In genomic region chr5:129782211-129782610, GRCm38 (mm10) we compare ENCODE assay signal across 11 mouse cellular contexts. TPM values are rescaled to one million over a fixed set of nuclear protein-coding genes. Genes with fewer than 3 reads are reported as not detected.
A peak's percentile ranks its signal among the peaks of the same experiment; 100 is the strongest.
DNase-seq lines count a peak whose midpoint lies in the region; ATAC-seq and TF ChIP-seq lines count a peak whose summit lies in the region.
"Had no signal": no experiment of that assay in that cellular context is flagged by ENCODE, and none has a peak within 500 bp of the region (broad histone marks: within the 10 kb centered on the region; RNA-seq: fewer than 3 reads in every experiment).

No protein-coding gene starts in this region.

- peaks cover 8% of the 10 kb centered on the region; the same call in 1 of the 2 replicates for H3K4me1 ChIP-seq in forebrain, postnatal 0 days (ENCODE audit: insufficient read depth)
- peaks cover 12% of the 10 kb centered on the region for H3K4me1 ChIP-seq in forebrain, embryonic 16.5 days (replicated peaks; ENCODE audit: control insufficient read depth, insufficient read depth, low read length)
- H3K4me1 ChIP-seq in liver, postnatal 0 days (ENCODE audit: insufficient read depth), result peaks cover 10% of the 10 kb centered on the region
- H3K4me1 ChIP-seq in liver, embryonic 11.5 days (replicated peaks; ENCODE audit: control insufficient read depth, insufficient read depth, low read length), result peaks cover 7% of the 10 kb centered on the region; the same call in 1 of the 2 replicates

- H3K9me3 ChIP-seq in forebrain, postnatal 0 days (ENCODE audit: low read length), result no peaks in the 10 kb centered on the region
- no peaks in the 10 kb centered on the region for H3K9me3 ChIP-seq in forebrain, embryonic 16.5 days (ENCODE audit: control insufficient read depth, low read length)
- H3K9me3 ChIP-seq in liver, postnatal 0 days (ENCODE audit: low read length), result no peaks in the 10 kb centered on the region
- H3K9me3 ChIP-seq in liver, embryonic 11.5 days (ENCODE audit: control insufficient read depth, low read length), result no peaks in the 10 kb centered on the region
- H3K9me3 ChIP-seq: limb, embryonic 13.5 days; neural tube, embryonic 13.5 days had no signal

- no peak overlapping the region for H3K9ac ChIP-seq in forebrain, postnatal 0 days
- H3K9ac ChIP-seq in forebrain, embryonic 16.5 days (replicated peaks; ENCODE audit: low read depth, low read length), result no peak overlapping the region
- no peak overlapping the region for H3K9ac ChIP-seq in liver, postnatal 0 days (replicated peaks)
- no peak overlapping the region for H3K9ac ChIP-seq in liver, embryonic 11.5 days (ENCODE audit: low read depth, low read length)
- H3K9ac ChIP-seq: limb, embryonic 13.5 days; neural tube, embryonic 13.5 days had no signal

- intact Hi-C loops in heart, postnatal 36 days (cut with DNase I), result no loop called here

- no peak for TF ChIP-seq EP300 in liver, postnatal 0 days (IDR thresholded peaks at IDR 0.05; ENCODE audit: low read depth)

- H3K27ac ChIP-seq in forebrain, postnatal 0 days (ENCODE audit: low read depth, low read length), result no peak overlapping the region
- H3K27ac ChIP-seq in forebrain, embryonic 16.5 days (ENCODE audit: low read length), result no peak overlapping the region
- H3K27ac ChIP-seq in liver, postnatal 0 days (ENCODE audit: low read depth), result no peak overlapping the region
- no peak overlapping the region for H3K27ac ChIP-seq in liver, embryonic 11.5 days (ENCODE audit: low read depth, low read length)
- H3K27ac ChIP-seq: limb, embryonic 13.5 days; neural tube, embryonic 13.5 days had no signal

- no peak overlapping the region for H3K4me2 ChIP-seq in forebrain, postnatal 0 days (ENCODE audit: low read depth)
- H3K4me2 ChIP-seq in forebrain, embryonic 16.5 days (ENCODE audit: low read length), result no peak overlapping the region
- no peak overlapping the region for H3K4me2 ChIP-seq in liver, postnatal 0 days (ENCODE audit: low read depth, low read length)
- H3K4me2 ChIP-seq in liver, embryonic 11.5 days, result no peak overlapping the region
- H3K4me2 ChIP-seq: limb, embryonic 13.5 days; neural tube, embryonic 13.5 days had no signal

- peak; percentile 33 for DNase-seq in forebrain, postnatal 0 days
- DNase-seq in liver, postnatal 0 days, result peak; percentile 37
- no peak for DNase-seq in liver, embryonic 11.5 days (ENCODE audit: low spot score)
- peak; percentile 19 for DNase-seq in Muller cell, postnatal 12 days (ENCODE audit: inconsistent ontology term)
- peak; percentile 10 for DNase-seq in mesoderm, embryonic 11.5 days (ENCODE audit: low read depth, low spot score)
- no peak for DNase-seq in heart, postnatal 36 days

- peak; percentile 70 for TF ChIP-seq CTCF in forebrain, postnatal 0 days (IDR thresholded peaks at IDR 0.05; ENCODE audit: low read depth)
- peak; percentile 73 for TF ChIP-seq CTCF in liver, postnatal 0 days (IDR thresholded peaks at IDR 0.05; ENCODE audit: low read depth)

- no peaks in the 10 kb centered on the region for H3K27me3 ChIP-seq in forebrain, postnatal 0 days (ENCODE audit: insufficient read depth, low read length)
- no peaks in the 10 kb centered on the region for H3K27me3 ChIP-seq in forebrain, embryonic 16.5 days (replicated peaks; ENCODE audit: control insufficient read depth, insufficient read depth, low read length)
- H3K27me3 ChIP-seq in liver, postnatal 0 days (ENCODE audit: insufficient read depth, low read length), result no peaks in the 10 kb centered on the region
- no peaks in the 10 kb centered on the region for H3K27me3 ChIP-seq in liver, embryonic 11.5 days (replicated peaks; ENCODE audit: control insufficient read depth, insufficient read depth, low read length)
- H3K27me3 ChIP-seq: limb, embryonic 13.5 days; neural tube, embryonic 13.5 days had no signal

- H3K4me3 ChIP-seq in forebrain, postnatal 0 days (ENCODE audit: low read depth, low read length), result no peak overlapping the region
- no peak overlapping the region for H3K4me3 ChIP-seq in forebrain, embryonic 16.5 days (replicated peaks; ENCODE audit: low read length)
- no peak overlapping the region for H3K4me3 ChIP-seq in liver, postnatal 0 days (ENCODE audit: low read depth, low read length)
- no peak overlapping the region for H3K4me3 ChIP-seq in liver, embryonic 11.5 days (ENCODE audit: low read depth, low read length)
- H3K4me3 ChIP-seq: erythroblast, embryonic 14.5 days; limb, embryonic 13.5 days; neural tube, embryonic 13.5 days had no signal

- 50% methylated on average over 3 of the region's 3 CpGs for WGBS in forebrain, postnatal 0 days
- WGBS in forebrain, embryonic 16.5 days, result 48% methylated on average over 3 of the region's 3 CpGs
- 45% methylated on average over 3 of the region's 3 CpGs for WGBS in liver, postnatal 0 days (ENCODE audit: insufficient replicate concordance)
- 48% methylated on average over 3 of the region's 3 CpGs for WGBS in liver, embryonic 11.5 days

- ATAC-seq in forebrain, postnatal 0 days, result no peak
- no peak for ATAC-seq in forebrain, embryonic 16.5 days
- ATAC-seq in liver, postnatal 0 days, result no peak
- ATAC-seq in liver, embryonic 11.5 days (replicated peaks; ENCODE audit: low FRiP score), result no peak
- no peak for ATAC-seq in megakaryocyte-erythroid progenitor cell, adult 5-6 weeks (replicated peaks; ENCODE audit: low FRiP score, low TSS enrichment, poor library complexity, severe bottlenecking)

- H3K36me3 ChIP-seq in forebrain, postnatal 0 days (ENCODE audit: insufficient read depth), result no peaks in the 10 kb centered on the region
- H3K36me3 ChIP-seq in forebrain, embryonic 16.5 days (ENCODE audit: control insufficient read depth, insufficient read depth), result no peaks in the 10 kb centered on the region
- no peaks in the 10 kb centered on the region for H3K36me3 ChIP-seq in liver, postnatal 0 days (replicated peaks; ENCODE audit: insufficient read depth, low read length)
- no peaks in the 10 kb centered on the region for H3K36me3 ChIP-seq in liver, embryonic 11.5 days (ENCODE audit: control insufficient read depth, insufficient read depth, low read length)
- H3K36me3 ChIP-seq: limb, embryonic 13.5 days; neural tube, embryonic 13.5 days had no signal

RNA-seq across cellular contexts. Expression of gene Psph, which starts 5.0 kb away (rescaled TPM):
- 33.3 and 37.9 TPM in 2 replicates for total RNA-seq in forebrain, postnatal 0 days (2014; rRNA removed)
- polyA plus RNA-seq in forebrain, postnatal 0 days (2015; fragmentation: Nextera tagmentation; extraction: Ambion mirVana), result 44.6 and 46.3 TPM in 2 replicates
- polyA plus RNA-seq in forebrain, embryonic 16.5 days (2015; fragmentation: Nextera tagmentation; extraction: Ambion mirVana), result 42.3 and 42.9 TPM in 2 replicates
- polyA plus RNA-seq in liver, postnatal 0 days (2015; fragmentation: Nextera tagmentation; extraction: Ambion mirVana), result 18.4 and 20.5 TPM in 2 replicates
- 120 and 129 TPM in 2 replicates for polyA plus RNA-seq in liver, embryonic 11.5 days (2014; fragmentation: Nextera tagmentation; extraction: Ambion mirVana)
- 17.2 and 22.8 TPM in 2 replicates for total RNA-seq in megakaryocyte-erythroid progenitor cell, adult 5-6 weeks (2014; fragmentation: Nextera tagmentation)
- total RNA-seq in megakaryocyte-erythroid progenitor cell, adult 5-6 weeks (2017), result 20.6 and 21.1 TPM in 2 replicates
- total RNA-seq in heart, postnatal 36 days (2021), result 10 to 100 TPM in 1 of 2 experiments, 1 to 10 TPM in 1; 7.8 to 12.9 TPM

RNA-seq across cellular contexts. Expression of gene Nipsnap2, which starts 57.3 kb away (rescaled TPM):
- 71.7 and 83.2 TPM in 2 replicates for total RNA-seq in forebrain, postnatal 0 days (2014; rRNA removed)
- 90.8 and 97.9 TPM in 2 replicates for polyA plus RNA-seq in forebrain, postnatal 0 days (2015; fragmentation: Nextera tagmentation; extraction: Ambion mirVana)
- polyA plus RNA-seq in forebrain, embryonic 16.5 days (2015; fragmentation: Nextera tagmentation; extraction: Ambion mirVana), result 74.0 and 77.2 TPM in 2 replicates
- polyA plus RNA-seq in liver, postnatal 0 days (2015; fragmentation: Nextera tagmentation; extraction: Ambion mirVana), result 30.5 and 32.2 TPM in 2 replicates
- polyA plus RNA-seq in liver, embryonic 11.5 days (2014; fragmentation: Nextera tagmentation; extraction: Ambion mirVana), result 58.7 and 58.9 TPM in 2 replicates
- 32.1 and 32.8 TPM in 2 replicates for total RNA-seq in megakaryocyte-erythroid progenitor cell, adult 5-6 weeks (2014; fragmentation: Nextera tagmentation)
- 23.8 and 41.1 TPM in 2 replicates for total RNA-seq in megakaryocyte-erythroid progenitor cell, adult 5-6 weeks (2017)
- 100 to 1,000 TPM; 766 to 842 TPM for total RNA-seq in heart, postnatal 36 days (2021)

Comparison
In these comparisons a context has a peak if more than half of its experiments do, and no peak if none do; other contexts are left out.
1. DNase-seq: peak in forebrain, postnatal 0 days (single experiment), liver, postnatal 0 days (single experiment), Muller cell, postnatal 12 days (single experiment) and mesoderm, embryonic 11.5 days (single experiment); none in liver, embryonic 11.5 days (single experiment) and heart, postnatal 36 days (0 of 2).